Mouse (Mus musculus) megakaryocyte, embryonic 14.5 days (primary cell): ENCODE results near the gene Nr6a1.

Experiments
- FLI1 ChIP-seq: IDR thresholded peaks from 2 replicates; pipeline ENCODE4 v1.6.1; 2012; ENCODE audit warnings: low read length, inconsistent platforms, mixed read lengths
- GATA1 ChIP-seq: IDR thresholded peaks from 3 replicates; pipeline ENCODE4 v1.6.1; 2012; ENCODE audit warnings: mixed read lengths, low read length, inconsistent platforms, borderline replicate concordance

DNA sequence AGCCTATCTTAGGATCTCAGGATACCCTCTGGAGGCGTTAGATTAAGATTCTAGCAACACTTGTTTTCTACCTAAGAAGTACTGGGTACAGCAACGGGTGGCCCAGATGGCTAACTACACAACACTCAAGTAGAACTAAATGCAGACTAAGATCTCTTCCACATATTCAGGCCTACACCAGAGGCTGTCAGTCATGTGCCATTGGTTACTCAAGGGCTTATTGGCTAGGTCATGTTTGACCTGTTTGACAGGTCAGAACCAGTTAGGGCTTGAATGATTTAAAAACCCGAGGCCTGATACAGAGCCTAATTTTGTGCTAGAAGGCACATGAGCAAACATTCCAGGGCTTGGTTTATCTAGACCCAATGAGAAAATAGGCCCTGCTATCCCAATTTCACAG is 187.6 kb downstream of the Nr6a1 start:
- no peak for TF ChIP-seq GATA1
- no peak for TF ChIP-seq FLI1
